Mouse (Mus musculus) kidney, embryonic 14.5 days (tissue): ENCODE results near the gene Plppr5. TPM values are rescaled to one million over a fixed set of nuclear protein-coding genes. Genes with fewer than 3 reads are reported as not detected.
A peak's percentile ranks its signal among the peaks of the same experiment; 100 is the strongest.

Source experiments
- ATAC-seq: fragments of 200-750 bp; cut with Nextera tagmentation; 2 replicates; pipeline ENCODE4 v1.8.0; 2017; ENCODE audit warnings: moderate number of reproducible peaks, mild to moderate bottlenecking, moderate TSS enrichment, moderate library complexity; ENCODE audit not compliant: low FRiP score, low TSS enrichment
- H3K27ac ChIP-seq: fragments of 300-500 bp; sonication (generic); 2 replicates; pipeline ENCODE4 v1.5.1; 2014; ENCODE audit warnings: low read depth, mild to moderate bottlenecking, low read length, moderate library complexity, mixed read lengths
- H3K27me3 ChIP-seq: fragments of 300-500 bp; sonication (generic); 2 replicates; pipeline ENCODE4 v1.6.1; 2014; ENCODE audit warnings: mild to moderate bottlenecking, low read length; ENCODE audit not compliant: control insufficient read depth, insufficient read depth
- H3K36me3 ChIP-seq: fragments of 300-500 bp; sonication (generic); 2 replicates; pipeline ENCODE4 v1.6.1; 2014; ENCODE audit warnings: low read length, mixed read lengths; ENCODE audit not compliant: control insufficient read depth, insufficient read depth
- H3K4me1 ChIP-seq: fragments of 300-500 bp; sonication (generic); 2 replicates; pipeline ENCODE4 v1.6.1; 2014; ENCODE audit warnings: low read length, mixed read lengths; ENCODE audit not compliant: control insufficient read depth, insufficient read depth
- H3K4me2 ChIP-seq: fragments of 300-500 bp; sonication (generic); replicated peaks from 2 replicates; pipeline ENCODE4 v1.6.1; 2014; ENCODE audit warnings: low read depth, mild to moderate bottlenecking, low read length
- H3K4me3 ChIP-seq: fragments of 300-500 bp; sonication (generic); 2 replicates; pipeline ENCODE4 v1.5.1; 2014; ENCODE audit warnings: mild to moderate bottlenecking, low read length
- H3K9ac ChIP-seq: fragments of 300-500 bp; sonication (generic); 2 replicates; pipeline ENCODE4 v1.6.1; 2014; ENCODE audit warnings: low read depth, mild to moderate bottlenecking, low read length, moderate library complexity
- H3K9me3 ChIP-seq: fragments of 300-500 bp; sonication (generic); 2 replicates; pipeline ENCODE4 v1.6.1; 2016; ENCODE audit warnings: low read length; ENCODE audit not compliant: control insufficient read depth
- WGBS: fragments of 180-500 bp; shearing (Covaris S2); extraction: QIAGEN DNeasy Blood & Tissue Kit; methylation state at CpG from one replicate; pipeline ENCODE4 v1.1.7; 2014; 5-methylcytosine and 5-hydroxymethylcytosine counted together
- polyA plus RNA-seq: library from polyadenylated mRNA; unstranded; fragments of >200 nt; fragmentation: Nextera tagmentation; extraction: Ambion mirVana; gene quantifications from 2 replicates; pipeline ENCODE4 v1.2.1, GENCODE M21; 2014

Gene Plppr5
- polyA plus RNA-seq: 0.11 and 0.18 TPM in 2 replicates

DNA sequence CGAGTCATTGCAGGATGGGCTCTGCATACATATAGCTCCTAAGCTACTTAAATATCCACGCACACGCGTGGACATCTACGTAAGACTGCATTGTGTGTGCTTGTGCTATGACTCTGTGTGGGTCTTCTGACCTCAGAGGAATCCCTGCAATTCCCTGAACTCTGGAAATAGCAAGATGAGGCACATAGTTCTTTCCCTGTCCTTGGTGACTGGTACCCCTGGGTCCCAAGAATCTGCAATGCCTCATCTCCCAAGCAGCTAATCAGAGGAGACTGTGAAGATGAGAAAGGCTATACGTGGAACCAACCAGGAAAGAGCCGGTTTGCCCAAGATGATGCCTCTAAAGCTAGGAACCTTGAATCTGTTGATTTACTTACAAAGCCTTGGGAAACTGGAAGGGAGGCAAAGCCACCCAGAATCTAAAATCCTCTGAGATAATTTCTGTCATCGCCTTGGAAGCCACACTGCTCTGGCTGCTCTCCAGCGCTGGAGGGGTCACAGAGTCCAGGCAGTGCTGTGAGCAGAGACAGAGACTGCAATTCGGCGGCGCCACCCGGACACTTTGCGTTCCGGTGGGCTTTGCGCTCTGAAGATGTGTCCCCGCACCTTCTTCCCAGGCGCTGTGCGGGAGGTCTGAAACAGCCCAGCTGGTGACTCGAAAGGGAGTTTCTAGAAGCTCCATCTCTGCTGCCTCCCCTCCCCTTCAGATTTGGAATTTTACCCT lies at the start of gene Plppr5:
Plppr5 (plus strand) TSS at position 308 of the 724 bp plus-strand sequence.
- no peaks in the 10 kb centered on the region for H3K36me3 ChIP-seq
- peak within 1 kb of the TSS; percentile 38 for H3K9ac ChIP-seq
- peak within 1 kb of the TSS; percentile 98 for H3K4me2 ChIP-seq
- no peak within 1 kb of the TSS for H3K27ac ChIP-seq
- no peaks in the 10 kb centered on the region for H3K9me3 ChIP-seq
- peak; percentile 79 for ATAC-seq
- peak within 1 kb of the TSS; percentile 47 for H3K4me3 ChIP-seq
- H3K4me1 ChIP-seq: no peaks in the 10 kb centered on the region
- WGBS: 25% methylated on average over 20 of the region's 20 CpGs
- H3K27me3 ChIP-seq: peaks cover 31% of the 10 kb centered on the region

DNA sequence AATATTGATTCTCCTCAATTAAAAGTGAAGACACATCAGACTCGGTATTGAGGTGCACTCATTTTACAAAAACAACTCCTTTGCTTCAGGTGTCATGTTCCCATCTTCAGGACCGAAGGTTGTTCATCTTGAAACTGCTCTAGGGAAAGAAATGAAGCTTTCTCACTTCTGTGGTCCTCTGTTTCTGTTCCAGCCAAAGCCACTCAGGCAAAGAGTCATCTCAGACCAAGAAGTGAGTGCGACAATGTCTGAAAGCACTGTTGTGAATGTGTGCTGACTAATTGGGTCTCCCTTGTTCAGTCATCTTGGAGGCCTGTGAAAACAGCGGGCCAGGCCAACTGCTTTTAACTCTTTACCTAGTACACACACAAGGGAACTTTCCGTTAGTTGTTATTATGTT lies 24.7 kb upstream of the Plppr5 start:
- ATAC-seq: no peak
- H3K36me3 ChIP-seq: no peaks in the 10 kb centered on the region
- H3K4me3 ChIP-seq: no peak overlapping the region
- 75% methylated on average over 5 of the region's 5 CpGs for WGBS
- no peak overlapping the region for H3K9ac ChIP-seq
- H3K27me3 ChIP-seq: no peaks in the 10 kb centered on the region
- no peak overlapping the region for H3K27ac ChIP-seq
- no peak overlapping the region for H3K4me2 ChIP-seq
- no peaks in the 10 kb centered on the region for H3K4me1 ChIP-seq
- H3K9me3 ChIP-seq: no peaks in the 10 kb centered on the region

GRCm38 (mm10) chr3:117550526-117550925 lies 24.1 kb upstream of the Plppr5 start:
- ATAC-seq: no peak
- Histone ChIP-seq H3K27me3 (no peaks in the 10 kb centered on the region), H3K4me2 (no peak overlapping the region), H3K9ac (no peak overlapping the region), H3K4me3 (no peak overlapping the region), H3K9me3 (no peaks in the 10 kb centered on the region), H3K27ac (no peak overlapping the region), H3K36me3 (no peaks in the 10 kb centered on the region), H3K4me1 (no peaks in the 10 kb centered on the region)
- 94% methylated on average over 4 of the region's 4 CpGs for WGBS

DNA sequence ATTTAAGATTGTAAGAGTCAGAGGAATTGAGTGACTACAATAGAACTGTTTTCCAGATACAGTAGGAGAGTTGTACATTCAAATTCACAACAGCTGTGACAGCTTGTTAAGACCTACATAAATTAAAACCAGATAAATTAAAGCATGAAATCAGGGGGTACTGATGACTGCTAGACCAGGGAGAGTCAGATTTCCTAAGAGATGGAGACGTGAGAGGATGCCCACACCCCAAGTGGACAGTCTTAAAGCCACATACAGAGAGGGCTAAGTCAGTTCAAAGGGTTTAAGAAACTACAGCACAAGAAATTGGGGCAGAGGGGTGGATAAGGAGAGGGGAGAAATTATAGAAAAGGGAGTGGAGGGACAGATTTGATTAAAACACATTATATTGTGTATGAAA lies 17.7 kb upstream of the Plppr5 start:
- H3K36me3 ChIP-seq: no peaks in the 10 kb centered on the region
- H3K4me1 ChIP-seq: no peaks in the 10 kb centered on the region
- H3K27me3 ChIP-seq: no peaks in the 10 kb centered on the region
- H3K4me2 ChIP-seq: no peak overlapping the region
- H3K27ac ChIP-seq: no peak overlapping the region
- WGBS: 19% methylated on average over 1 of the region's 1 CpGs
- H3K9me3 ChIP-seq: no peaks in the 10 kb centered on the region
- no peak overlapping the region for H3K4me3 ChIP-seq
- no peak overlapping the region for H3K9ac ChIP-seq
- no peak for ATAC-seq

- Histone ChIP-seq H3K27me3 (peaks cover 31% of the 10 kb centered on the region), H3K4me1 (no peaks in the 10 kb centered on the region), H3K4me2 (peak overlapping the region; percentile 98), H3K4me3 (peak overlapping the region; percentile 47), H3K36me3 (no peaks in the 10 kb centered on the region), H3K9me3 (no peaks in the 10 kb centered on the region), H3K27ac (no peak overlapping the region), H3K9ac (peak overlapping the region; percentile 38)
- 1% methylated on average over 55 of the region's 74 CpGs for WGBS
- ATAC-seq: peak; percentile 88
Measured at GRCm38 (mm10) chr3:117575253-117575927, 754 bp downstream of the Plppr5 start.

- H3K4me2 ChIP-seq: peak overlapping the region; percentile 98
- H3K4me1 ChIP-seq: no peaks in the 10 kb centered on the region
- peak overlapping the region; percentile 47 for H3K4me3 ChIP-seq
- H3K27me3 ChIP-seq: peaks cover 31% of the 10 kb centered on the region
- H3K36me3 ChIP-seq: no peaks in the 10 kb centered on the region
- no peaks in the 10 kb centered on the region for H3K9me3 ChIP-seq
- ATAC-seq: peak; percentile 18; the same call in 1 of the 2 replicates
- no peak overlapping the region for H3K27ac ChIP-seq
- 21% methylated on average over 3 of the region's 3 CpGs for WGBS
- peak overlapping the region; percentile 38; the same call in 1 of the 2 replicates for H3K9ac ChIP-seq
Measured at GRCm38 (mm10) chr3:117575928-117576254, 1.3 kb downstream of the Plppr5 start.

- Histone ChIP-seq H3K9ac (no peak overlapping the region), H3K9me3 (no peaks in the 10 kb centered on the region), H3K4me3 (no peak overlapping the region), H3K4me2 (no peak overlapping the region), H3K36me3 (no peaks in the 10 kb centered on the region), H3K27ac (no peak overlapping the region), H3K27me3 (peaks cover 31% of the 10 kb centered on the region), H3K4me1 (no peaks in the 10 kb centered on the region)
- 89% methylated on average over 2 of the region's 2 CpGs for WGBS
- no peak for ATAC-seq
Measured at GRCm38 (mm10) chr3:117577349-117577748, 2.7 kb downstream of the Plppr5 start.

DNA sequence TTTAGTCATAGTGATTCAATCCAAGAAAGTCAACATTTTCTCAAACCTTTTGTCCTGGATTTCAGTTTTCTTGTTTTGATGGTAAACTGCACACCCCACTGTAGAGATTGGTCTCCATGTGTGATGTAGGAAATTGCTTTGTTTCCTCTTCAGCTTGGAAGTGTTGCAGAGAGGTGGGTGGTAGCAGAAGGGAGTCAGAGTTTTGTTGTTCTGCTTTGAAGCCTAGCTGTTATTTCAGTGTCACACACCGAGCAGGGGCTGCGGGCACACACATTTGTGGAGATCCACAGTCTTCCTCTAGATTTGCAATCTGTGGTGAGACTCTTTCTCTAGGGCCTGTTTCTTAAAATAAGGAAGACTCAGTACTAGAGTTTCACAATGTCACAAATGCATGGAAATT lies 8.0 kb downstream of the Plppr5 start:
- peaks cover 4% of the 10 kb centered on the region; the same call in 1 of the 2 replicates for H3K27me3 ChIP-seq

GRCm38 (mm10) chr3:117602404-117602803 lies 27.8 kb downstream of the Plppr5 start:
- Histone ChIP-seq H3K27me3 (no peaks in the 10 kb centered on the region), H3K36me3 (no peaks in the 10 kb centered on the region), H3K4me1 (no peaks in the 10 kb centered on the region), H3K27ac (no peak overlapping the region), H3K4me2 (no peak overlapping the region), H3K4me3 (no peak overlapping the region), H3K9ac (no peak overlapping the region), H3K9me3 (no peaks in the 10 kb centered on the region)
- 64% methylated on average over 1 of the region's 1 CpGs for WGBS
- ATAC-seq: no peak

More for the DNA sequence above, 8.0 kb downstream of the Plppr5 start:
- Histone ChIP-seq H3K27ac (no peak overlapping the region), H3K4me1 (no peaks in the 10 kb centered on the region), H3K36me3 (no peaks in the 10 kb centered on the region), H3K4me2 (no peak overlapping the region), H3K9me3 (no peaks in the 10 kb centered on the region), H3K4me3 (no peak overlapping the region), H3K9ac (no peak overlapping the region)
- 73% methylated on average over 2 of the region's 2 CpGs for WGBS
- ATAC-seq: no peak
